In the genomic region with DNA sequence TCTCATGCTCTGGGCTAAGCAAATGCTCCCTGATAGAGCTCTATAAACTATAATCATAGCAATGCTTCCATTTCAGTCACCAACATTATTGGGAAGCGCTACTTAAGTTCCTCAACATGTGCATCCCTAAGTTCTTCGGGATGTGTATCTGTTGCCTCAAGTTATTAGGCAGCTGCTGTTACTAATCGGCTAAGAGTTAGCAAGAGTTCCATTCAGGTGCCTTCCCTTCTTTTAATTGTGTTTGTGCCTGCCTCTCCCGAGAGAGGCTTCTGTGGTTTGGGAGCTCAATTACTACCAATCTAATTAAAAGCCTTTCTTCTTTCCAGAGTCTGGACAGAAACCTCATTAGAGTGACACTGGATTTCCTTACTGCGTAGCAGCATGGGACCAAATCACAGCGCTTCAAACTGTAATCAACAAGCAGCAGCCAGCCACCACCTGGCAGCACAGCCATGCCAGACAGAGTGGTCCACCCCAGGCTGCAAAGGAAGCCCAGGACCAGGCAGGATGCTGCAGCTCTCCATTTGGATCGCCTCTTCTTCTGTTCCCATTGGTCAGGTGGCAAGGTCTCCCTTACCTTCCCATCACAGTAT, we compare ENCODE assay signal across 14 mouse cellular contexts. TPM values are rescaled to one million over a fixed set of nuclear protein-coding genes. Genes with fewer than 3 reads are reported as not detected.
DNase-seq lines count a peak whose midpoint lies in the region; ATAC-seq and TF ChIP-seq lines count a peak whose summit lies in the region.
"Had no signal": no experiment of that assay in that cellular context is flagged by ENCODE, and none has a peak within 500 bp of the region (broad histone marks: within the 10 kb centered on the region; RNA-seq: fewer than 3 reads in every experiment).

No protein-coding gene starts in this region.

- peak; percentile 60; the same call in 1 of the 2 replicates for ATAC-seq in embryonic facial prominence, embryonic 12.5 days (ENCODE audit: insufficient number of reproducible peaks, insufficient read depth, low FRiP score, low TSS enrichment)
- ATAC-seq in forebrain, embryonic 15.5 days (replicated peaks): peak; percentile 89
- ATAC-seq in midbrain, embryonic 16.5 days: peak; percentile 67

- no peak overlapping the region for H3K4me3 ChIP-seq in embryonic facial prominence, embryonic 12.5 days
- H3K4me3 ChIP-seq in embryonic facial prominence, embryonic 10.5 days: no peak overlapping the region
- H3K4me3 ChIP-seq in forebrain, embryonic 15.5 days: no peak overlapping the region
- H3K4me3 ChIP-seq in midbrain, embryonic 16.5 days (ENCODE audit: low read depth, low read length): no peak overlapping the region
- H3K4me3 ChIP-seq: heart, embryonic 13.5 days; kidney, embryonic 15.5 days had no signal

- H3K27me3 ChIP-seq in embryonic facial prominence, embryonic 12.5 days: no peaks in the 10 kb centered on the region
- no peaks in the 10 kb centered on the region for H3K27me3 ChIP-seq in embryonic facial prominence, embryonic 10.5 days (replicated peaks; ENCODE audit: low read depth, poor library complexity, severe bottlenecking)
- no peaks in the 10 kb centered on the region for H3K27me3 ChIP-seq in forebrain, embryonic 15.5 days
- H3K27me3 ChIP-seq in midbrain, embryonic 16.5 days (ENCODE audit: control insufficient read depth, insufficient read depth, low read depth, low read length): no peaks in the 10 kb centered on the region
- H3K27me3 ChIP-seq: heart, embryonic 13.5 days; kidney, embryonic 15.5 days had no signal

- no peak overlapping the region for H3K9ac ChIP-seq in embryonic facial prominence, embryonic 12.5 days
- no peak overlapping the region for H3K9ac ChIP-seq in forebrain, embryonic 15.5 days (replicated peaks)
- no peak overlapping the region for H3K9ac ChIP-seq in midbrain, embryonic 16.5 days (ENCODE audit: low read depth, low read length)
- H3K9ac ChIP-seq: heart, embryonic 13.5 days; kidney, embryonic 15.5 days had no signal

- no peak for DNase-seq in embryonic facial prominence, embryonic 10.5 days (ENCODE audit: low spot score)
- peak; percentile 87 for DNase-seq in brain, embryonic 14.5 days (ENCODE audit: low read depth)
- no peak for DNase-seq in frontal cortex, adult 2 months (ENCODE audit: extremely low spot score in 1 of 2, low spot score in 1 of 2)
- no peak for DNase-seq in layer of hippocampus, adult 9-10 months (ENCODE audit: low spot score)
- DNase-seq: cerebellum, adult 9-11 months; gastrocnemius, postnatal 36 days; right cerebral cortex, postnatal 25 days had no signal

- H3K27ac ChIP-seq in embryonic facial prominence, embryonic 12.5 days: no peak overlapping the region
- no peak overlapping the region for H3K27ac ChIP-seq in embryonic facial prominence, embryonic 10.5 days (replicated peaks)
- 0 out of 2 replicates have a peak overlapping the region, but pooled peaks have one; percentile 23 for H3K27ac ChIP-seq in forebrain, embryonic 15.5 days (replicated peaks)
- no peak overlapping the region for H3K27ac ChIP-seq in midbrain, embryonic 16.5 days (ENCODE audit: low read length)
- H3K27ac ChIP-seq: heart, embryonic 13.5 days; kidney, embryonic 15.5 days had no signal

- no peaks in the 10 kb centered on the region for H3K36me3 ChIP-seq in embryonic facial prominence, embryonic 12.5 days
- no peaks in the 10 kb centered on the region for H3K36me3 ChIP-seq in embryonic facial prominence, embryonic 10.5 days (replicated peaks)
- H3K36me3 ChIP-seq in forebrain, embryonic 15.5 days: no peaks in the 10 kb centered on the region
- no peaks in the 10 kb centered on the region; the same call in 1 of the 2 replicates for H3K36me3 ChIP-seq in midbrain, embryonic 16.5 days (ENCODE audit: control insufficient read depth, insufficient read depth, low read length)
- H3K36me3 ChIP-seq: G1E; heart, embryonic 13.5 days; kidney, embryonic 15.5 days had no signal

- no peaks in the 10 kb centered on the region for H3K9me3 ChIP-seq in embryonic facial prominence, embryonic 12.5 days
- H3K9me3 ChIP-seq in embryonic facial prominence, embryonic 10.5 days: no peaks in the 10 kb centered on the region
- no peaks in the 10 kb centered on the region for H3K9me3 ChIP-seq in forebrain, embryonic 15.5 days
- no peaks in the 10 kb centered on the region for H3K9me3 ChIP-seq in midbrain, embryonic 16.5 days (replicated peaks; ENCODE audit: control insufficient read depth, low read length, poor library complexity, severe bottlenecking)
- H3K9me3 ChIP-seq: heart, embryonic 13.5 days; kidney, embryonic 15.5 days had no signal

- 46% methylated on average over 7 of the region's 7 CpGs for WGBS in embryonic facial prominence, embryonic 12.5 days
- 54% methylated on average over 7 of the region's 7 CpGs for WGBS in embryonic facial prominence, embryonic 10.5 days
- 17% methylated on average over 7 of the region's 7 CpGs for WGBS in forebrain, embryonic 15.5 days
- WGBS in midbrain, embryonic 16.5 days: 38% methylated on average over 7 of the region's 7 CpGs

- no peak for TF ChIP-seq CTCF in brain, embryonic 14.5 days (IDR thresholded peaks at IDR 0.05; ENCODE audit: borderline replicate concordance, extremely low read depth, insufficient read depth, insufficient read length)

- no peaks in the 10 kb centered on the region for H3K4me1 ChIP-seq in embryonic facial prominence, embryonic 12.5 days
- no peaks in the 10 kb centered on the region for H3K4me1 ChIP-seq in embryonic facial prominence, embryonic 10.5 days
- peaks cover 10% of the 10 kb centered on the region for H3K4me1 ChIP-seq in forebrain, embryonic 15.5 days
- H3K4me1 ChIP-seq in midbrain, embryonic 16.5 days (ENCODE audit: control insufficient read depth, insufficient read depth, low read length): peaks cover 4% of the 10 kb centered on the region; the same call in 1 of the 2 replicates
- H3K4me1 ChIP-seq: heart, embryonic 13.5 days; kidney, embryonic 15.5 days had no signal

- no peak for TF ChIP-seq POLR2A in brain, embryonic 14.5 days (IDR thresholded peaks at IDR 0.05; ENCODE audit: borderline replicate concordance, extremely low read depth, insufficient read depth, insufficient read length, poor library complexity, severe bottlenecking)

- no peak overlapping the region for H3K4me2 ChIP-seq in embryonic facial prominence, embryonic 12.5 days (replicated peaks)
- H3K4me2 ChIP-seq in forebrain, embryonic 15.5 days (replicated peaks): no peak overlapping the region
- H3K4me2 ChIP-seq in midbrain, embryonic 16.5 days (ENCODE audit: low read length): no peak overlapping the region
- H3K4me2 ChIP-seq: heart, embryonic 13.5 days; kidney, embryonic 15.5 days; liver, embryonic 11.5 days had no signal

RNA-seq across cellular contexts. Expression of gene Chrna7, which starts 50.0 kb away (rescaled TPM):
- polyA plus RNA-seq in embryonic facial prominence, embryonic 12.5 days (2016; fragmentation: Nextera tagmentation; extraction: Ambion mirVana): 2.3 TPM in 2 replicates
- 3.1 and 3.4 TPM in 2 replicates for polyA plus RNA-seq in embryonic facial prominence, embryonic 10.5 days (2016; fragmentation: Nextera tagmentation; extraction: Ambion mirVana)
- 8.1 and 8.3 TPM in 2 replicates for polyA plus RNA-seq in brain, embryonic 14.5 days (2012; rRNA removed)
- polyA plus RNA-seq in forebrain, embryonic 15.5 days (2015; fragmentation: Nextera tagmentation; extraction: Ambion mirVana): 11.8 and 13.4 TPM in 2 replicates
- 8.5 and 8.9 TPM in 2 replicates for polyA plus RNA-seq in midbrain, embryonic 16.5 days (2015; fragmentation: Nextera tagmentation; extraction: Ambion mirVana)
- polyA plus RNA-seq in frontal cortex, adult 2 months (2012; rRNA removed): 7.5 and 9.5 TPM in 2 replicates
- polyA plus RNA-seq: G1E had no signal
